Mouse (Mus musculus) MEL (cell line): ENCODE data around the gene Cysrt1. TPM values are rescaled to one million over a fixed set of nuclear protein-coding genes. Genes with fewer than 3 reads are reported as not detected.

Experiments used
- DNase-seq: peaks from one replicate; pipeline ENCODE4 v3.0.0; 2011; ENCODE audit warnings: low read depth, low spot score
- H3K27ac ChIP-seq: 2 replicates; pipeline ENCODE4 v1.5.1; 2012; ENCODE audit warnings: low read depth, mild to moderate bottlenecking, control low read depth, low read length, moderate library complexity; ENCODE audit not compliant: control insufficient read depth
- H3K27me3 ChIP-seq, 2 experiments: fragments of 150-350 bp in 1 of 2; sonication (generic) in 1 of 2; 2 replicates each; pipeline ENCODE4 v1.6.1; 2012; ENCODE audit warnings: low read length in 2 of 2, mild to moderate bottlenecking in 2 of 2, improper control_type of control experiment in 1 of 2, moderate library complexity in 1 of 2; ENCODE audit not compliant: insufficient read depth in 2 of 2, control insufficient read depth in 1 of 2
- H3K36me3 ChIP-seq, 2 experiments: 2 replicates each; pipeline ENCODE4 v1.6.1; 2012 to 2014; ENCODE audit warnings: low read length in 2 of 2, improper control_type of control experiment in 1 of 2, inconsistent platforms in 1 of 2, mild to moderate bottlenecking in 1 of 2; ENCODE audit not compliant: insufficient read depth in 2 of 2, control insufficient read depth in 1 of 2
- H3K4me1 ChIP-seq, 2 experiments: fragments of 150-350 bp in 1 of 2; sonication (generic) in 1 of 2; 2 replicates each; pipeline ENCODE4 v1.6.1; 2012; ENCODE audit warnings: low read length in 2 of 2, improper control_type of control experiment in 1 of 2, mild to moderate bottlenecking in 1 of 2; ENCODE audit not compliant: insufficient read depth in 2 of 2, control insufficient read depth in 1 of 2
- H3K4me3 ChIP-seq, 2 experiments: fragments of 150-350 bp in 1 of 2; sonication (generic) in 1 of 2; 2 replicates each; pipeline ENCODE4 v1.5.1; 2012; ENCODE audit warnings: low read depth in 2 of 2, low read length in 2 of 2, mild to moderate bottlenecking in 2 of 2, moderate library complexity in 2 of 2, control low read depth in 1 of 2, improper control_type of control experiment in 1 of 2; ENCODE audit not compliant: control insufficient read depth in 1 of 2, insufficient read depth in 1 of 2
- H3K79me2 ChIP-seq: 2 replicates; pipeline ENCODE4 v1.6.1; 2012; ENCODE audit warnings: mild to moderate bottlenecking, low read length, moderate library complexity; ENCODE audit not compliant: control insufficient read depth, poor library complexity, insufficient read depth
- H3K9ac ChIP-seq: 2 replicates; pipeline ENCODE4 v1.6.1; 2012; ENCODE audit warnings: low read depth, mild to moderate bottlenecking, control low read depth, low read length, moderate library complexity; ENCODE audit not compliant: control insufficient read depth, poor library complexity, severe bottlenecking
- H3K9me3 ChIP-seq: fragments of 150-350 bp; sonication (generic); replicated peaks from 2 replicates; pipeline ENCODE4 v1.6.1; 2012; ENCODE audit warnings: mild to moderate bottlenecking, low read length, improper control_type of control experiment, moderate library complexity; ENCODE audit not compliant: insufficient read depth
- BHLHE40 ChIP-seq: IDR thresholded peaks from 2 replicates; pipeline ENCODE4 v1.6.1; 2012; ENCODE audit warnings: low read depth, mild to moderate bottlenecking, inconsistent platforms, low read length, improper control_type of control experiment, borderline replicate concordance
- CHD2 ChIP-seq: IDR thresholded peaks from 2 replicates; pipeline ENCODE4 v1.6.1; 2011; ENCODE audit warnings: low read length, improper control_type of control experiment
- CTCF ChIP-seq, 3 experiments: IDR thresholded peaks in 2 of 3; conservative IDR thresholded peaks in 1 of 3; 2 replicates each; pipeline ENCODE4 v1.5.1; 2011 to 2012; ENCODE audit warnings: low read length in 3 of 3, low read depth in 2 of 3, mild to moderate bottlenecking in 2 of 3, improper control_type of control experiment in 1 of 3, inconsistent platforms in 1 of 3, mixed read lengths in 1 of 3, moderate library complexity in 1 of 3; ENCODE audit not compliant: control insufficient read depth in 1 of 3, insufficient read depth in 1 of 3, poor library complexity in 1 of 3, severe bottlenecking in 1 of 3
- E2F4 ChIP-seq: IDR thresholded peaks from 2 replicates; pipeline ENCODE4 v1.6.1; 2011; ENCODE audit warnings: low read depth, low read length, improper control_type of control experiment, borderline replicate concordance
- EP300 ChIP-seq, 2 experiments: IDR thresholded peaks; 2 replicates each; pipeline ENCODE4 v1.6.1; 2011; ENCODE audit warnings: improper control_type of control experiment in 2 of 2, low read length in 2 of 2, low read depth in 1 of 2, mild to moderate bottlenecking in 1 of 2
- ETS1 ChIP-seq: IDR thresholded peaks from 2 replicates; pipeline ENCODE4 v1.6.1; 2012; ENCODE audit warnings: low read depth, mild to moderate bottlenecking, inconsistent platforms, low read length, improper control_type of control experiment, moderate library complexity
- GABPA ChIP-seq: IDR thresholded peaks from 2 replicates; pipeline ENCODE4 v1.6.1; 2012; ENCODE audit warnings: low read depth, mild to moderate bottlenecking, inconsistent platforms, low read length, improper control_type of control experiment, moderate library complexity
- GATA1 ChIP-seq: IDR thresholded peaks from 2 replicates; pipeline ENCODE4 v1.6.1; 2011; ENCODE audit warnings: low read depth, low read length, improper control_type of control experiment
- HCFC1 ChIP-seq: IDR thresholded peaks from 2 replicates; pipeline ENCODE4 v1.6.1; 2012; ENCODE audit warnings: low read depth, mild to moderate bottlenecking, inconsistent platforms, low read length, improper control_type of control experiment, moderate library complexity
- JUND ChIP-seq: IDR thresholded peaks from 2 replicates; pipeline ENCODE4 v1.6.1; 2011; ENCODE audit warnings: low read depth, mild to moderate bottlenecking, improper control_type of control experiment, low read length
- KAT2A ChIP-seq: conservative IDR thresholded peaks from 2 replicates; pipeline ENCODE4 v1.6.1; 2012; ENCODE audit warnings: low read depth, low read length, improper control_type of control experiment, inconsistent platforms
- MAFK ChIP-seq: IDR thresholded peaks from 2 replicates; pipeline ENCODE4 v1.6.1; 2011; ENCODE audit warnings: low read depth, mild to moderate bottlenecking, low read length, improper control_type of control experiment, borderline replicate concordance
- MAX ChIP-seq: IDR thresholded peaks from 2 replicates; pipeline ENCODE4 v1.6.1; 2011; ENCODE audit warnings: low read length, improper control_type of control experiment
- MAZ ChIP-seq: IDR thresholded peaks from 2 replicates; pipeline ENCODE4 v1.6.1; 2012; ENCODE audit warnings: low read depth, mild to moderate bottlenecking, inconsistent platforms, low read length, improper control_type of control experiment
- MEF2A ChIP-seq: IDR thresholded peaks from 2 replicates; pipeline ENCODE4 v1.6.1; 2014; ENCODE audit warnings: low read depth, mild to moderate bottlenecking, inconsistent platforms, low read length, improper control_type of control experiment; ENCODE audit not compliant: poor library complexity, insufficient replicate concordance, severe bottlenecking; ENCODE audit errors: extremely low read depth
- MXI1 ChIP-seq: IDR thresholded peaks from 2 replicates; pipeline ENCODE4 v1.6.1; 2011; ENCODE audit warnings: mild to moderate bottlenecking, low read depth, low read length, improper control_type of control experiment
- MYB ChIP-seq: IDR thresholded peaks from 2 replicates; pipeline ENCODE4 v1.6.1; 2011; ENCODE audit warnings: mild to moderate bottlenecking, low read depth, low read length, improper control_type of control experiment
- MYC ChIP-seq: IDR thresholded peaks from 2 replicates; pipeline ENCODE4 v1.6.1; 2011; ENCODE audit warnings: low read depth, mild to moderate bottlenecking, low read length, improper control_type of control experiment, moderate library complexity
- NELFE ChIP-seq: IDR thresholded peaks from 2 replicates; pipeline ENCODE4 v1.6.1; 2011; ENCODE audit warnings: low read depth, low read length, improper control_type of control experiment
- NRF1 ChIP-seq: IDR thresholded peaks from 2 replicates; pipeline ENCODE4 v1.6.1; 2014; ENCODE audit warnings: low read depth, mild to moderate bottlenecking, inconsistent platforms, low read length, improper control_type of control experiment, moderate library complexity; ENCODE audit not compliant: poor library complexity, insufficient read depth, severe bottlenecking
- POLR2A ChIP-seq, 2 experiments: IDR thresholded peaks; 2 replicates each; pipeline ENCODE4 v1.6.1; 2011 to 2012; ENCODE audit warnings: low read length in 2 of 2, mild to moderate bottlenecking in 2 of 2, control low read depth in 1 of 2, improper control_type of control experiment in 1 of 2, low read depth in 1 of 2, moderate library complexity in 1 of 2; ENCODE audit not compliant: control insufficient read depth in 1 of 2, insufficient read depth in 1 of 2, poor library complexity in 1 of 2
- POLR2AphosphoS2 ChIP-seq: IDR thresholded peaks from 2 replicates; pipeline ENCODE4 v1.6.1; 2011; ENCODE audit warnings: low read length, improper control_type of control experiment
- POLR2AphosphoS5 ChIP-seq: IDR thresholded peaks from 2 replicates; pipeline ENCODE4 v1.6.1; 2012; ENCODE audit warnings: low read depth, borderline replicate concordance, mild to moderate bottlenecking, inconsistent platforms, low read length, moderate library complexity, mixed read lengths
- RAD21 ChIP-seq: IDR thresholded peaks from 2 replicates; pipeline ENCODE4 v1.6.1; 2011; ENCODE audit warnings: mild to moderate bottlenecking, low read depth, low read length, improper control_type of control experiment
- RCOR1 ChIP-seq: IDR thresholded peaks from 2 replicates; pipeline ENCODE4 v1.6.1; 2012; ENCODE audit warnings: low read depth, mild to moderate bottlenecking, inconsistent platforms, low read length, improper control_type of control experiment
- SIN3A ChIP-seq: IDR thresholded peaks from 2 replicates; pipeline ENCODE4 v1.6.1; 2012; ENCODE audit warnings: low read length, improper control_type of control experiment, inconsistent platforms
- SMC3 ChIP-seq: IDR thresholded peaks from 2 replicates; pipeline ENCODE4 v1.6.1; 2011; ENCODE audit warnings: low read depth, low read length, improper control_type of control experiment
- TAL1 ChIP-seq: IDR thresholded peaks from 2 replicates; pipeline ENCODE4 v1.6.1; 2012; ENCODE audit warnings: mild to moderate bottlenecking, inconsistent platforms, low read length, moderate library complexity, mixed read lengths
- TBP ChIP-seq: IDR thresholded peaks from 2 replicates; pipeline ENCODE4 v1.8.0; 2011; ENCODE audit warnings: low read depth, low read length, improper control_type of control experiment
- TCF12 ChIP-seq: IDR thresholded peaks from 2 replicates; pipeline ENCODE4 v1.6.1; 2014; ENCODE audit warnings: low read depth, mild to moderate bottlenecking, inconsistent platforms, low read length, improper control_type of control experiment, moderate library complexity
- UBTF ChIP-seq: IDR thresholded peaks from 2 replicates; pipeline ENCODE4 v1.6.1; 2012; ENCODE audit warnings: low read depth, mild to moderate bottlenecking, inconsistent platforms, low read length, improper control_type of control experiment, moderate library complexity, borderline replicate concordance; ENCODE audit not compliant: insufficient read depth
- USF1 ChIP-seq: IDR thresholded peaks from 2 replicates; pipeline ENCODE4 v1.6.1; 2014; ENCODE audit warnings: low read depth, mild to moderate bottlenecking, inconsistent platforms, low read length, improper control_type of control experiment, moderate library complexity
- USF2 ChIP-seq, 2 experiments: IDR thresholded peaks; 2 replicates each; pipeline ENCODE4 v1.6.1; 2011 to 2012; ENCODE audit warnings: improper control_type of control experiment in 2 of 2, low read length in 2 of 2, borderline replicate concordance in 1 of 2, inconsistent platforms in 1 of 2, low read depth in 1 of 2, mild to moderate bottlenecking in 1 of 2; ENCODE audit not compliant: insufficient read depth in 1 of 2
- ZC3H11A ChIP-seq: IDR thresholded peaks from 2 replicates; pipeline ENCODE4 v1.6.1; 2012; ENCODE audit warnings: low read depth, mild to moderate bottlenecking, inconsistent platforms, low read length, improper control_type of control experiment
- ZKSCAN1 ChIP-seq: IDR thresholded peaks from 2 replicates; pipeline ENCODE4 v1.6.1; 2012; ENCODE audit warnings: low read depth, mild to moderate bottlenecking, inconsistent platforms, low read length, improper control_type of control experiment, moderate library complexity
- ZMIZ1 ChIP-seq: IDR thresholded peaks from 2 replicates; pipeline ENCODE4 v1.6.1; 2012; ENCODE audit warnings: low read depth, mild to moderate bottlenecking, inconsistent platforms, low read length, improper control_type of control experiment, moderate library complexity
- ZNF384 ChIP-seq: IDR thresholded peaks from 2 replicates; pipeline ENCODE4 v1.6.1; 2012; ENCODE audit warnings: low read depth, mild to moderate bottlenecking, inconsistent platforms, low read length, improper control_type of control experiment
- polyA plus RNA-seq, 2 experiments: library from polyadenylated mRNA; stranded (reverse) in 1 of 2; unstranded in 1 of 2; fragments of >175 nt in 1 of 2; fragments of >200 nt in 1 of 2; gene quantifications; 2 replicates each; pipeline versions ENCODE4 v1.2.1 to v1.2.4; 2012; ENCODE audit warnings: low replicate concordance in 2 of 2, low read depth in 1 of 2; ENCODE audit not compliant: insufficient read length in 2 of 2, insufficient read depth in 1 of 2, missing spikeins in 1 of 2
- total RNA-seq: library from RNA; depleted of rRNA; stranded (reverse); fragments of 300-350 nt; gene quantifications from 2 replicates; pipeline ENCODE4 v1.2.3, GENCODE M21; 2012

Gene Cysrt1
- total and polyA plus RNA-seq, 3 experiments: 0.15 to 0.19 TPM; not detected in 1

DNA sequence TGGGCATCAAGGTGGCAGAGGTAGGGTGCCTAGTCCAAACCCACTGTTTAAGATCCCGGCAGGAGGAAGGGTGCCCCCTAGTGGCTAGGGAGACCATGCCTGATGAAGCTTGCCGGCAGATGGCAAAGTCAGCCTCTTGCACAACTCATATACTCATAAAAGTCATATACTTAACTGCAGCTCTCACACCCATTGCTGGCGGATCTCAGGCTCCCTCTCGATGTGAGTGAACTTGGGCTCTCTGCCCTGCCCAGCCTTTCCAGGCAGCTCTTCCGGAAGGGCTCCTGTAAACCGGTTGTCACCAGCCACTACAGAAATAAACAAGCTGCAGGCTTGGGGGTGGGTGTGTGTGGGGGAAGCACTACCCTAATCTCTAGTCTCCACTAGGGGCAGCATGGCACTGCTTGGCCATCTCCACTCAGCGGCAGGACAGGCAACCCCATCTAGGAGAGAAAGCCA lies 13.8 kb downstream of the Cysrt1 start:
- Histone ChIP-seq H3K9me3 (no peaks in the 10 kb centered on the region), H3K9ac (peak overlapping the region; percentile 66), H3K79me2 (peaks cover 13% of the 10 kb centered on the region), H3K27me3 (no peaks in the 10 kb centered on the region), H3K4me3 (peak overlapping the region; percentile 48 to 67), H3K4me1 (peaks cover 7 to 26% of the 10 kb centered on the region in 2 experiments; a peak in 3 of 4 replicates), H3K36me3 (peaks cover 4 to 12% of the 10 kb centered on the region in 2 experiments), H3K27ac (peak overlapping the region; percentile 72)
- DNase-seq: peak; percentile 94
- no peak for TF ChIP-seq MEF2A
- no peak for TF ChIP-seq JUND
- peak; percentile 59 for TF ChIP-seq RAD21
- peak; percentile 62 for TF ChIP-seq TBP
- no peak; the same call in none of the 2 replicates for TF ChIP-seq SMC3
- no peak for TF ChIP-seq USF2 (IDR thresholded peaks at IDR 0.05; ENCODE audit: borderline replicate concordance in 1 of 2, insufficient read depth in 1 of 2, low read depth in 1 of 2, low read length in 2 of 2)
- TF ChIP-seq E2F4: no peak
- 0 out of 2 replicates have a peak, but pooled peaks have one; percentile 27 for TF ChIP-seq ZMIZ1
- TF ChIP-seq BHLHE40: 0 out of 2 replicates have a peak, but pooled peaks have one; percentile 55
- TF ChIP-seq POLR2A (IDR thresholded peaks at IDR 0.05; ENCODE audit: control insufficient read depth in 1 of 2, insufficient read depth in 1 of 2, low read depth in 1 of 2, low read length in 2 of 2, poor library complexity in 1 of 2): peak in 1 of 2 experiments; percentile 35; a peak in 1 of 4 replicates
- no peak for TF ChIP-seq USF1
- no peak for TF ChIP-seq MYB
- TF ChIP-seq CHD2: no peak
- no peak for TF ChIP-seq ZNF384
- TF ChIP-seq CTCF (IDR thresholded peaks at IDR 0.05 in 2 of 3, conservative IDR thresholded peaks at IDR 0.05 in 1 of 3; ENCODE audit: control insufficient read depth in 1 of 3, insufficient read depth in 1 of 3, low read depth in 2 of 3, low read length in 3 of 3, poor library complexity in 1 of 3, severe bottlenecking in 1 of 3): peak; percentile 72 to 96 (median 93)
- peak; percentile 91 for TF ChIP-seq SIN3A
- no peak for TF ChIP-seq RCOR1
- no peak for TF ChIP-seq GATA1
- TF ChIP-seq NELFE: peak; percentile 21
- TF ChIP-seq POLR2AphosphoS2: no peak
- TF ChIP-seq UBTF: no peak
- TF ChIP-seq MAZ: peak; percentile 83
- no peak for TF ChIP-seq GABPA
- TF ChIP-seq TCF12: 0 out of 2 replicates have a peak, but pooled peaks have one; percentile 29
- TF ChIP-seq MYC: 0 out of 2 replicates have a peak, but pooled peaks have one; percentile 52
- no peak for TF ChIP-seq KAT2A
- TF ChIP-seq NRF1: no peak
- no peak for TF ChIP-seq ZKSCAN1
- TF ChIP-seq EP300 (IDR thresholded peaks at IDR 0.05; ENCODE audit: low read depth in 1 of 2, low read length in 2 of 2): no peak; a peak in 1 of 4 replicates
- TF ChIP-seq ETS1: no peak
- TF ChIP-seq TAL1: no peak
- peak; percentile 68 for TF ChIP-seq HCFC1
- TF ChIP-seq ZC3H11A: peak; percentile 38; the same call in 1 of the 2 replicates
- peak; percentile 67 for TF ChIP-seq MXI1
- TF ChIP-seq MAX: peak; percentile 61
- no peak for TF ChIP-seq POLR2AphosphoS5
- no peak for TF ChIP-seq MAFK
